ENCODE assay signal across 11 mouse cellular contexts in genomic region chr2:72044191-72044590, GRCm38 (mm10).
A peak's percentile ranks its signal among the peaks of the same experiment; 100 is the strongest.
DNase-seq lines count a peak whose midpoint lies in the region; ATAC-seq and TF ChIP-seq lines count a peak whose summit lies in the region.
"Had no signal": no experiment of that assay in that cellular context is flagged by ENCODE, and none has a peak within 500 bp of the region (broad histone marks: within the 10 kb centered on the region; RNA-seq: fewer than 3 reads in every experiment).

No protein-coding gene starts in this region.

- no peaks in the 10 kb centered on the region for H3K27me3 ChIP-seq in liver, postnatal 0 days (ENCODE audit: insufficient read depth, low read length)
- H3K27me3 ChIP-seq in liver, embryonic 11.5 days (replicated peaks; ENCODE audit: control insufficient read depth, insufficient read depth, low read length) = no peaks in the 10 kb centered on the region
- H3K27me3 ChIP-seq: embryonic facial prominence, embryonic 12.5 days had no signal

- intact Hi-C loops in heart, postnatal 25 days (cut with DNase I) = loop anchor here (2.0 kb wide), 1 partner anchor 51 kb away; no protein-coding TSS in a partner anchor

- no peak for TF ChIP-seq EP300 in liver, postnatal 0 days (IDR thresholded peaks at IDR 0.05; ENCODE audit: low read depth)

- H3K27ac ChIP-seq in liver, postnatal 0 days (ENCODE audit: low read depth) = no peak overlapping the region
- no peak overlapping the region for H3K27ac ChIP-seq in liver, embryonic 11.5 days (ENCODE audit: low read depth, low read length)
- H3K27ac ChIP-seq: embryonic facial prominence, embryonic 12.5 days had no signal

- TF ChIP-seq CTCF in liver, postnatal 0 days (IDR thresholded peaks at IDR 0.05; ENCODE audit: low read depth) = peak; percentile 44; the same call in 1 of the 2 replicates

- H3K4me2 ChIP-seq in liver, postnatal 0 days (ENCODE audit: low read depth, low read length) = no peak overlapping the region
- no peak overlapping the region for H3K4me2 ChIP-seq in liver, embryonic 11.5 days
- H3K4me2 ChIP-seq: embryonic facial prominence, embryonic 12.5 days; midbrain, embryonic 11.5 days had no signal

- no peaks in the 10 kb centered on the region for H3K4me1 ChIP-seq in liver, postnatal 0 days (ENCODE audit: insufficient read depth)
- no peaks in the 10 kb centered on the region for H3K4me1 ChIP-seq in liver, embryonic 11.5 days (replicated peaks; ENCODE audit: control insufficient read depth, insufficient read depth, low read length)
- H3K4me1 ChIP-seq: embryonic facial prominence, embryonic 12.5 days had no signal

- H3K9ac ChIP-seq in liver, postnatal 0 days (replicated peaks) = no peak overlapping the region
- H3K9ac ChIP-seq in liver, embryonic 11.5 days (ENCODE audit: low read depth, low read length) = no peak overlapping the region
- H3K9ac ChIP-seq: embryonic facial prominence, embryonic 12.5 days had no signal

- no peak overlapping the region for H3K4me3 ChIP-seq in liver, postnatal 0 days (ENCODE audit: low read depth, low read length)
- no peak overlapping the region for H3K4me3 ChIP-seq in liver, embryonic 11.5 days (ENCODE audit: low read depth, low read length)
- H3K4me3 ChIP-seq: embryonic facial prominence, embryonic 12.5 days had no signal

- 50% methylated on average over 6 of the region's 6 CpGs for WGBS in liver, postnatal 0 days (ENCODE audit: insufficient replicate concordance)
- WGBS in liver, embryonic 11.5 days = 37% methylated on average over 6 of the region's 6 CpGs

- ATAC-seq in liver, postnatal 0 days = no peak
- no peak for ATAC-seq in liver, embryonic 11.5 days (replicated peaks; ENCODE audit: low FRiP score)

- H3K36me3 ChIP-seq in liver, postnatal 0 days (replicated peaks; ENCODE audit: insufficient read depth, low read length) = no peaks in the 10 kb centered on the region
- H3K36me3 ChIP-seq in liver, embryonic 11.5 days (ENCODE audit: control insufficient read depth, insufficient read depth, low read length) = no peaks in the 10 kb centered on the region
- H3K36me3 ChIP-seq: embryonic facial prominence, embryonic 12.5 days had no signal

- no peaks in the 10 kb centered on the region for H3K9me3 ChIP-seq in liver, postnatal 0 days (ENCODE audit: low read length)
- H3K9me3 ChIP-seq in liver, embryonic 11.5 days (ENCODE audit: control insufficient read depth, low read length) = no peaks in the 10 kb centered on the region
- H3K9me3 ChIP-seq: embryonic facial prominence, embryonic 12.5 days had no signal

- peak; percentile 26 for DNase-seq in heart, adult 8-10 months (ENCODE audit: low spot score)
- DNase-seq in heart, postnatal 25 days (ENCODE audit: low spot score) = no peak
- DNase-seq in liver, postnatal 0 days = no peak
- no peak for DNase-seq in liver, embryonic 11.5 days (ENCODE audit: low spot score)
- DNase-seq in embryo, embryonic 10.5 days (ENCODE audit: low spot score) = peak; percentile 54
- peak; percentile 21 for DNase-seq in lung, postnatal 14 days
- no peak for DNase-seq in right cerebral cortex, adult 18-20 months
- DNase-seq: layer of hippocampus, adult 9-11 months; liver had no signal

Comparison
In these comparisons a context has a peak if more than half of its experiments do, and no peak if none do; other contexts are left out.
1. DNase-seq: peak in heart, adult 8-10 months (single experiment), embryo, embryonic 10.5 days (single experiment) and lung, postnatal 14 days (single experiment); none in heart, postnatal 25 days (single experiment), liver, postnatal 0 days (single experiment), liver, embryonic 11.5 days (single experiment) and right cerebral cortex, adult 18-20 months (single experiment).